Mouse (Mus musculus) heart, postnatal 14 days (tissue): Measurements from ENCODE around the gene Srsf10. TPM values are rescaled to one million over a fixed set of nuclear protein-coding genes. Genes with fewer than 3 reads are reported as not detected.

Experiments used
- DNase-seq, 2 experiments: peaks; one replicate each; pipeline ENCODE4 v3.0.0; 2021 to 2022
- intact Hi-C: fragments of 180-260 bp; cut with DNase I; formaldehyde crosslinking; loops from one replicate; pipeline ENCODE4 v1.15.1; 2025
- total RNA-seq, 2 experiments: library from RNA; stranded (reverse); gene quantifications; 2 replicates each; pipeline ENCODE4 v1.2.3; 2021

Gene Srsf10
- total RNA-seq, 2 experiments from 2014 or later: 48.1 to 59.7 TPM

DNA sequence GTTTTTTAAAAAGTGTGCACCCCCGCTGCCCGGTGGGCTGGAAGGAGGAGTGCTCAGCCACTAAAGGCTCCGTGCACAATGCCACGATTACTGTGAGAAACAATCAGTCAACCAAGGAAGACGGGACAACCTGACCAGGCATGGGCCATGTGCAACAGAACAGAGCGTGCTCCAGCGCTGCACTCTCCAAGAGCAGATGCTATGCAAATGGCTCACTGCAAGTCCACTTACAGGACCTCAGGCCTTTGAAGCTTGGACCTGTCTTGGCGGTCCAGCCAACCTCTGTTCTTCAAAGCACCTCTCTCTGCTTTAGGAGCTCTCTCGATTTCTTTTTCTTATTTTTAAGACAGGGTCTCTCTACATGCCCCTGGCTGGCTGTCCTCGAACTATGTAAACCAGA is 25.0 kb downstream of the Srsf10 start:
- intact Hi-C loops: loop anchor here (10.0 kb wide), 1 partner anchor 176 kb away; no protein-coding TSS in a partner anchor
- DNase-seq: no peak

DNA sequence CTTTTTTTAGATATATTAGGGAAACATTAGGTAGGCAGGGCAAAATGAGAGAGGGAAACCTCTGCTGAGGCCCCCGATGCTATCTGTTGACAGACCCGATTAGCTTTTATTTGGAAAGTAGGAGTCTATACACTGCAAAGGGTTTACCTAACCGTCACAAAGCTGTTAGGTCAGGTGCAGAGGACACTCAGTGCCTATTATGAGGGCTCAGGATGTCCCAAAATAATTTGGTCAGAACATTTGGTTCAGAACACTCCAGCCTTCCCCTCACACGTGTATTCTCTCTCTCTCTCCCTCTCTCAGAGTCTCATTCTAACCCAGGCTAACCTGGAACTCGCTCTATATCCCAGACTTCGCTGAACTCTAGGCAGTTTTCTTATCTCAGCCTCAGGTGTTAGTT is 26.5 kb downstream of the Srsf10 start:
- intact Hi-C loops: loop anchor here (10.0 kb wide), 1 partner anchor 177 kb away; no protein-coding TSS in a partner anchor
- no peak for DNase-seq

DNA sequence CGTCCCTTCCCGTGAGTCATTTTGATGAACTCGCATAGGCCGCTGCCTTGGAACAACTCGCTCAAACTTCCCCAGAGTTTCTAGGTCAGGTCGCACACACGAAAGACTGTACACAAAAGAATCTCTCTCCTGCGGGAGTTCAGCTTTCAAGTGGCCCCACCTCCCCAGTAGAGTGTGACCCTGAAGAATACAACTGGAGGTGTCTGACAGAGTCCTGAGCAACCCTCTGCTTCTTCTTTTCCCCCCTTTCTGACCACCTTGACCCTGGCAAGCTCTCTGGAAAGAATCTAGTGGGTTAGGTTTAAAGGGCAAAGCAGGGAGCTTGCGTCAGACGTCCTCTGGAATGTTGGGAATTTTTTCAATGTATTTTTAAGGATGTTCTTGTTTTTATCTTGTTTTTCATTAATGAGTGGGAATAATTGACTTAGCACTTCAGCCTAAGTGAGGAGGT is 27.9 kb downstream of the Srsf10 start:
- DNase-seq: no peak
- intact Hi-C loops: loop anchor here (10.0 kb wide), 1 partner anchor 179 kb away; no protein-coding TSS in a partner anchor

DNA sequence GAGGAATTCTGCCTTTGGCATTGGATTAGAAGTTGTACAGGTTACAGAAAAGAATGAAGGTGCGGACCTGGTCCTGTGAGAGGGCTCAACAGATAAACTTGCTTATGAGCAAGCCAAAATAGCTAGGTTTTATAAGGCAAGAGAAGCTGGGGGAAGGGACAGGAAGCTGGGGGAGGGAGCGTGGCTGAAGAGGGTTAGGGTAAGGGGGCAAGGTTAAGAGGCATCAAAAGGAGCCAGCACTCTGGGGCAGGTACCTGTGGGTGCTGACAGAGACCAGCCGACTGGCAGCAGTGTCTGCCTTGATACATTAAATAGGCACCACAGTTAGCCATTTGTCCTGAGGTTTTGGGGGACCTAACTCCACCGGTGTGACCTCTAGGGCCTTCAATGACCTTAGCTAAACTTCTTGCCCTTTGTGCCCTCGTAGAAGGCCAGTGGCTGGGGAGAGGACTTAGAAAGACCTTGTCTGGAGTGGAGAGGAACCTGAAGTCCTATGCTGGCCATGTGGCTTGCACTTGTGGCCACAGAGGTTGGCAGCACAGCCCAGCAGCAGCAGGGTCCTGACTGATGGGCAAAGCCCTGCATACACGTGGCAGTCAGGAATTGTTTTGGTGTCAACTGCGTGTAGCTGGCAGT is 28.5 kb downstream of the Srsf10 start:
- intact Hi-C loops: loop anchor here (10.0 kb wide), 1 partner anchor 179 kb away; no protein-coding TSS in a partner anchor
- DNase-seq: no peak

DNA sequence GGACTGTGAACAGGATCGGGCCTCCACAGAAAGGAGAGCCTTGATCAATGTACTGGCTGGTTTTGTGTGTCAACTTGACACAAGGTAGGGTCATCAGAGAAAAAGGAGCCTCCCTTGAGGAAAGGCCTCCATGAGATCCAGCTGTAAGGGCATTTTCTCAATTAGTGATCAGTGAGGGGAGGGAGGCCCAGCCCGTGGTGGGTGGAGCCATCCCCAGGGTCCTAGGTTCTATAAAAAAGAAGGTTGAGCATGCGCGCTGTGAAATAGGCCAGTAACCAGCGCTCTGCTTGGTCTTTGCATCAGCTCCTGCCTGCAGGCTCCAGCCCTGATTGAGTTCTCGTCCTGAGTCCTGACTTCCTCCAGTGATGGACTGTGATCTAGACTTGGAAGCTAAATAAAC is 29.0 kb downstream of the Srsf10 start:
- DNase-seq: no peak
- intact Hi-C loops: loop anchor here (10.0 kb wide), 1 partner anchor 180 kb away; no protein-coding TSS in a partner anchor

DNA sequence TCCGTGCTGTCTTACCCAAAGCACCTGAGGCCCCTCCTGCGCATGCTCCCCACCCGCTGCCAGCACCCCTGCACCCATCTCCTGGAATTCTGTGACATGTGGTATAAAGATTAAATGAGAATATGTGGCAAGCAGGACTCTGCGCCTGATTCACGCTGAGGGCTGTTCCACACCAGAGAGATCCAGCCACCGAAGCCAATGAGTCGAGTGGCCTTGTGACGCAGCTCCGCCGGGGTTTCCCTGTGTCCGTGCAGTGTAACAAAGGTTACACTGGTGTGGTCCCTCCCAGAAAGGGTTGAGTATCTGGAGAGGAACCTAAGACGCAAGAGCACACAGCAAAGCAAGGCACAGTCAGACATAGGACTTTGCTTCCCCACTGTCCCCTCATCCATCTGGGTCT is 30.1 kb downstream of the Srsf10 start:
- intact Hi-C loops: loop anchor here (10.0 kb wide), 1 partner anchor 181 kb away; no protein-coding TSS in a partner anchor
- DNase-seq: no peak

DNA sequence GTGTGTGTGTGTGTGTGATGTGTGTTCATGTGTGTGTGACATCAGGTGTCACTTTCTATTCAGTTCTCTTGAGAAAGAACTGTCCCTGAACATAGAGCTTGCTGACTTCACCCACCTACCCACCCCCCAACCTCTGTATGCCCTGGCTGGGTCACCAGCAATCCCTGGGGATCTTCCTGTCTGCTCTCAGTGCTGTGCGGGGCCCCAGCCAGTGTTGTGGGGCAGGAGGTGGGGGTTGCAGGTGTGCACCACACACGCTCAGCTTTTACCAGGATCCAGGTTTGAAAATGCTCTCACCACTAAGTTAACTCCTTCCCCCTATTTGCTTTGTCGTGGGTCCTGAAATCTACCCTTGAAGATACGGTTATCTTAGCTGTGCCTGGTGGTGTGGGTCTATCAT is 30.6 kb downstream of the Srsf10 start:
- intact Hi-C loops: loop anchor here (10.0 kb wide), 1 partner anchor 181 kb away; no protein-coding TSS in a partner anchor
- DNase-seq: no peak

DNA sequence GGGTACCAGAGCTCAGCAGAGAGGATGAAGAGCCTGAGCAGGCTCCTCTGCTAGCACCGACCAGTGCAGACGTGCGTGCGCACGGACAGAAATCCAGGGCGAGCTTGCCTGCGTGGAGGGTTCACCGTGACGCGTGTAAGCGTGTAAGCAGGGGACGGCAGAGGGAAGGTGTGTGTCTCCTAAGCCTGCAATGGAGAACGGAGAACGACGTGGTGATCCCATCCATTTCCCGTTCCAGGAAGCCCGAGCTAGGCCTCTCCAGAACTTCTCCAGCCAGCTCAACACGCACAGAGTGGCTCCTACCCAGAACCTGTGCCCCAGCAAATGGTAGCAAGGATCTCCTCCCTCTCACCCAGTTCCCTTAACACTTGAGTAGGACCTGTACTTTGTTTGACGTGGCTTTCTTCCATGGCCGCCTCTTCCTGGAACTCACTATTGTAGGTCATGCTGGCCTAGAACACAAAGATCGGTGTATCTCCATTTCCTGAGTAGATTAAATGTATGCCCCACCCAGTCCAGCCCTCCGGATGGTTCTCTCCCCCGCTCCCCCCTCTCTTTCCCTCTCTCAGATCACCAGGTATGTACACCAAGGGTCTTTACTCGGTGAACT is 33.0 kb downstream of the Srsf10 start:
- intact Hi-C loops: loop anchor here (10.0 kb wide), 1 partner anchor 184 kb away; no protein-coding TSS in a partner anchor
- DNase-seq: no peak

DNA sequence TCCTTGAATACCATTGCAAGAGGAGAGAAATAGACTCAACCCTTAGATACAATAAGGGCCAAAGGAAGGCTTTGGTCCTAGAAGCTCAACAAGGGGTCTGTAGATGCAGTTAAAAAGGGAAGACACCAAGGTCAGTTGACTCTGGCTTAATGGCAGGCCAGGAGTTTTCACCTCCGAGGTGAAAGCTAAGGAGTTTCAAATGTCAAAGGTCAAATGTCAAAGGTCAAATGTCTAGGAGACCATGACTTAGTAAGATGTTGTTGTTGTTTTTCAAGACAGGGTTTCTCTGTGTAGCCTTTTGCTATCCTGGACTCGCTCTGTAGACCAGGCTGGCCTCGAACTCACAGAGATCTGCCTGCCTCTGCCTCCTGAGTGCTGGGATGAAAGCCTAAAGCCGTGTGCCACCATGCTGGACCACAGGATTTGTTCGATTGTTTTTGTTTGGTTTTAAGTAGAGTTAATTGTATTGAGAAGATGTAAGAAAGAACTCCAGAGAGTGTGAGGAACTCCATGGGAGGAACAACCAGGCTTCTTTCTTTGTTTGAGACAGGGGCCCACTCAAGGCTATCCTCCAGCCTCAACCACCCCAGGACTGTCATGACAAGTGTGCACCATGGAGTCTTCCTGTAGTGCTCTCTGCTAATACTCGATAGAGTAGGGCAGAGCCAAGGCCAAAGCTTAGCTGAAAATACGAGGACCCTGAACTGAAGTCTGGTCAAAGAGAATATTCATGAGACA is 33.8 kb downstream of the Srsf10 start:
- intact Hi-C loops: loop anchor here (10.0 kb wide), 1 partner anchor 185 kb away; no protein-coding TSS in a partner anchor

DNA sequence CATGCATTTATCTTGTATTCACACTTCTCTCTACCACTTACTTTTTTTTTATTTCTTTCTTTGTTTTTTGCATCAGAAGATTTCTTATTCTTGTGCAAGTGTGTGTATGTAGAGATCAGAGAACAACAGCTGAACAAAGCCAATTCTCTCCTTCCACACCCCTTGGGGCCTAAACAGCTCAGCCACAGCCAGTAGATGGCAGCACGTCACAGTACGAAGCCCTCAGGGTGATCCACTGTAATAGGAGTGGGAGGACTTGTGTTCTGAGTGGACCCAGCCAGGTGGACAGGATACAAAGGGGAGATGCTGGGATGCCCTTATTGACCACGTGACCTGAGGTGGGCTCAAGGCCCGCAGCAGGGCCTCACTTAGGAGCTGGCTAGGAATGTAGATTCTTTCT is 34.3 kb downstream of the Srsf10 start:
- DNase-seq: peak; percentile 82 to 88
- intact Hi-C loops: loop anchor here (2.0 to 10.0 kb wide), 5 partner anchors 29 to 185 kb away; partner anchors contain the start of genes Gale and Rpl11

More for the DNA sequence above, 33.8 kb downstream of the Srsf10 start:
- no peak for DNase-seq

DNA sequence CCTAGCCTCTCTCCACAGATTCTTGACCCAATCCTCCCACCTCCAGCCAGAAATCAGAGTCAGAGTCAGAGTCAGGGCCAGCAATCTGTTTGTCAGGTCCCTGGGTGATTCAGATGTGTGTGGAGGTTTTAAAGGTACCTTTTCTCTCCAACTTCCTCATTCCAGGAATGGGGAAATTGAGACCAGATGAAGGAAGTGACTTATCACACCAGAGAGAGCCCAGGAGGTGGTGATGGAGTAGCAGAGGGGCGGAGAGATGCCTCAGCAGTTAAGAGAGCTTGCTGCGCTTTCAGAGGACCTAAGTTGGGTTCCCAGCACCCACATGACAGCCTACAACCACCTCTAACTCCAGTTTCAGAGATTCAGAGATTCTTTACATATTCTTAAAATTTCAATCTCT is 36.0 kb downstream of the Srsf10 start:
- no peak for DNase-seq
- intact Hi-C loops: loop anchor here (2.0 to 5.0 kb wide), 4 partner anchors 27 to 161 kb away; partner anchors contain the start of genes Gale and Rpl11

DNA sequence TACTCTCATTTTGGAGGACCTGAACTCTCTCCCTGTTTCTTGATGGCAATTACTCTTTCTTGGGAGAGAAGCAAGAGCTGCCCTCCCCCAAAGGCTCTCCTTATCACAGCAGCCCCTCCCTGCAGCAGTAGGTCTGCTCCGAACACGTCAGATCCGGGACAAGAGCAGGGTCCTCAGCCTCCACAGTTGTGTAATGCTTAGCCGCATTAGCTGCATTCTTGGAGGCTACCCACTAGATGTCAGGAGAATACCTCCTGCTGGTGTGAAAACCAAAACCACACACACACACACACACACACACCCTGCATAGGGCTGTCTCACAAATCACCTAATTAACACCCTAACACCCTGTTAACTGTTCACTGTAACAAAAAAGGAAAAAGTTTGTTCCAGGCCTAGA is 37.3 kb downstream of the Srsf10 start:
- no peak for DNase-seq
- intact Hi-C loops: loop anchor here (5.0 kb wide), 3 partner anchors 39 to 159 kb away; partner anchors contain the start of genes Gale and Rpl11

DNA sequence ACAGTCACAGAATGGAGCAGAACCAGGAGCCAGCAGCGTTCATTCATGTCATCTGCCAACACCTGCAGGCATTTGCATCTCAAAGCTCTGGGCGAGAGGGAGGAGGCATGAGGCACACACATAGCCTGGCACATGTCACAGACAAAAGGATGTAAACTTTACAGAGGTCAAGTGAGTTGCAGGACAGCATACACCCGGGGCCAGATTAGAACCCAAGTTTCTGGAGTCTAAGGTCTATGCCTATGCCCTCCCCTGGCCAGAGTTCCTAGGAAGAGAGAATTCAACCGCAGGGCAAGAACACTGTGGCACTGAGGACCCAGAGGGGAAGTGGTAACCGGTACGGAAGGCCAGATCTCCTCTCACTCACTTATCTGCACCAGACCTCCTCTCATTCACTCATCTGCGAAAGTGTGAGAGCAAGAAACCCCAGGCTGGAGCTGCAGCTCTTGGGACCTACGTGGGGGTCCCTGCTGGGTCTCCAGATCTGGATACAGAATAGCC is 39.6 kb downstream of the Srsf10 start, which contains the start of gene Cnr2:
TSS of gene Cnr2 (plus strand) at position 324 of the 501 bp plus-strand sequence.
- DNase-seq: no peak

DNA sequence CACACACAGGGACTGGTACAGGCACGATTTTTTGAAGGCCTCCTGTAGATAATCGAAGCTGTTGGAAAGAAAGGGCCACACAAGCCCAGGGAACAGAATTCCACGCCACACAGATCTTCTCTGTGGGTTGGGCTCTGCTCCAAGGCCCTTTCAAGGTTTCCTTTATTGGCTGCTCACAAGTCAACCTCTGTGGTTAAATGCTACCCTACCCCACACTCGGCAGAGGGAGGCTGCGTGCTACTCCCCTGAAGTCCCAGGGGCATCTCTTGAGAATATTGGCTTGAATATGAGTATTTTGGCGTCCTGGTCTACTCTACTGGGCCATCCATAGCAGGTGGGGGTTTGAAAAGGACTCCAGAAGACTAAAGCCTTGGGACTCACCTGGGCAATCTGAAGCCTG is 40.6 kb downstream of the Srsf10 start:
- DNase-seq: no peak
- intact Hi-C loops: no loop called here

More for the DNA sequence above, 39.6 kb downstream of the Srsf10 start, which contains the start of gene Cnr2:
- intact Hi-C loops: no loop called here

DNA sequence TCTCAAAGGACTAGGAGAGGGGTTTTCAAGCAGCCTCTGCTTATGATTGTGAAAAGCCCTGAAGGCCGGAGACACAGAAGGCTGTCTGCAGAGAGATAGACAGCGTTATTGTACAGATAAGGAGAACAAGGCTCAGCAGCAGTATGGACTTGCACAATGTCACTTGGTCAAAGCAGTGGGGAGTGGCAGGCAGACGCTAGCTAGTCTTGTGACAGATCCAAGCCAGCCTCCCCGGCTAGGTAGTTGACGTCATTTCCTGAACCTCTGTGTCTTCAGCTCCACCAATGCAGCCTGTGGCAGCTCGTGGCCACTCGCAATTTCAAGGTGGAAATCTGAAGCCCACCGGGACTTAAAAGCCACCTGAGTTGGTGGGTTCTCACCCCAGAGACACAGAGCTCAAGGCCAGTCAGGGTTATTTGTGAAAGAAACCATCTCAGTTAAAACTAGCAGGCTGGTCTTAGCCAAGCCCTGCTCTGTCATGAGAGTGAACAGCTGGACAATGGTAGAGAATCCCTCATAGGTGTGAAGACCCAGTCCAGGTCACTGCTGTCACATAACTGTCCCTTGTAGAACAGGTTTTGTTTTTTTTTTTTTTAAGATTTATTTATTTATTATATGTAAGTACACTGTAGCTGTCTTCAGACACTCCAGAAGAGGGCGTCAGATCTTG is 43.0 kb downstream of the Srsf10 start:
- intact Hi-C loops: no loop called here
- no peak for DNase-seq

DNA sequence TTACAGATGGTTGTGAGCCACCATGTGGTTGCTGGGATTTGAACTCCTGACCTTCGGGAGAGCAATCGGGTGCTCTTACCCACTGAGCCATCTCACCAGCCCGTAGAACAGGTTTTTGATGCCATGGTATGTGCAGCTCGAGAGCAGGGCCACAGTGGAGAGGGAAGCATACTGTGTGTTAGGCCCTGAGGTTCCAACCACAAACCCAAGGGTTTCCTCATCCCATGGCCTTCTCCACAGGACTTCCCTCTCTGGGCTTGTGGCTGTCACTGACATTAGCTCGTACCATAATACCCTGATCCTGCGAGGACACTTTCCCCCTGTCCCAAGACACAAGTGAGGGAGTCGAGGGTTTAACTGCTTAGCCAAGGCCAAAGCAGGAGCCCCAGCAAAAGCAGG is 43.5 kb downstream of the Srsf10 start:
- no peak for DNase-seq
- intact Hi-C loops: no loop called here

DNA sequence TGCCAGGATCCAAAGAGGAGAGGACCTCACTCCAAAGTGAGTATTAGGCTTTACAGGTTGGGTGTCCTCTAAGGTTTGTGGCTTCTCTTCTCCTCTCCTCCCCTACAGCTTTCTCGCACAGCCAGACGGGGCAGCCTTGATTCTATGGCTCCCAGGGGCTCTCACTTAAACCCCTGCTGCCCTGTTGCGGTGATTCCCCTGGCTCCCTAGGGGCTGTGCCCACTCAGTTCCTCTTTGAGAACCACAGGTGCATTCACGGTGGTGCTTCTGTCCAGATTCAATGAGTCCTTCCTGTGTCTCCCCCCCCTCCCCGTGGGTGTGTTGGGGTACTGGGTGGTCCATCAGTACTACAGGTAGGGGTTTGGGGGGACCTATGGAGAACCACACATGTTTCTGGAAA is 44.5 kb downstream of the Srsf10 start:
- DNase-seq: no peak
- intact Hi-C loops: no loop called here

DNA sequence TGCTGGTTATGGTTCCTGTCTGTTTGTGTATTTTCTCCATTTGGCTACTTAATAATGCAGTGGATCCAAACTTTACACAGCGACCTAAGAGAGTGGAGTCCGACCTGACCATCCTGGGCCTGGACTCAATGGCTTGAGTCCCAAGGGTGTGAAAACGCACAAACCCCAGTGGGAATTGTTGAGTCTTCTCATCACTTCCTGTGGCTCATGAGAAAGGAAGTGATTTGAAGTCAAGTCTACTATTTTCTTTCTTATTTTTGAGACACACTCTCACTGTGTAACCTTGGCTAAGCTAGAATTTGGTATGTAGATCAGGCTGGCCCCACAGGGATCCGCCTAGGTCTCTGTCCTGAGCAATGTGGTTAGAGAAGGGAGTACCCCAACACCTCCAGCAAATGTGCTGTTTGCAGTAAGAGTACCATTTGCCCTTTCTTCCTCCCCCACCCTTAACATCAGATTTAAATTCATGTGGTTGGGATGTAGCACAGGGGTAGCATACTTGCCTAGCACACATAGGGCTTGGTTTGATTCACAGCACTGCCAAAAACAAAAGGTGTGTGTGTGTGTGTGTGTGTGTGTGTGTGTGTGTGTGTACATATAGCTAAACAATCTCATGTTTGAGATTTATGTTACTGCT is 47.2 kb downstream of the Srsf10 start:
- intact Hi-C loops: no loop called here

DNA sequence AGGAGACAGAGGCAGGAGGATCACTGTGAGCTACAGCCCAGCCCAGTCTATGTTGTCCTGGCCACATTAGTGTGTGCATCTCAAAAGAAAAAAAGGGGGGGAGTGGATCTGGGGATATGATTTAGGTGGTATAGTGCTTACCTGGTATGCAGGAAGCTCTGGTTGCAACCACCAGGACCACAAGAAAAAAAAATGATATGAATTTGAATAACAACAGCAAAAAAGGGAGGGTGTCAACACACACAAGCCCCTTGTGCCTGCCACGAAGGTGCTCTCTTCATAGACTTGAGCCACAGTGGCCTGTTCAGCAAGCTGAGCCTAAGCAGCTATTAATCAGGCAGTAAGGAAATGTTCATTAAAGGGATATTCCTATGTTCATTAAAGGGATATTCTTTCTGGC is 49.3 kb downstream of the Srsf10 start:
- intact Hi-C loops: no loop called here
- DNase-seq: no peak

More for the DNA sequence above, 47.2 kb downstream of the Srsf10 start:
- no peak for DNase-seq
